Mouse (Mus musculus) embryonic facial prominence, embryonic 14.5 days (tissue): ENCODE measurements around the gene Ilf3. TPM values are rescaled to one million over a fixed set of nuclear protein-coding genes. Genes with fewer than 3 reads are reported as not detected.
"Not testable (repeated sequence)": the region's sequence is repeated elsewhere in the genome, so short reads cannot be mapped to it uniquely, and the experiment has no call there.

Source experiments
- ATAC-seq: fragments of 200-750 bp; cut with Nextera tagmentation; 2 replicates; pipeline ENCODE4 v1.8.0; 2017; ENCODE audit warnings: low read depth, moderate number of reproducible peaks, moderate TSS enrichment
- DNase-seq: peaks from one replicate; pipeline ENCODE4 v3.0.0-alpha.2; 2015; ENCODE audit warnings: low spot score
- H3K27ac ChIP-seq: fragments of 300-500 bp; sonication (generic); replicated peaks from 2 replicates; pipeline ENCODE4 v1.5.1; 2014; ENCODE audit warnings: low read depth, mild to moderate bottlenecking, low read length, moderate library complexity
- H3K27me3 ChIP-seq: fragments of 300-500 bp; sonication (generic); replicated peaks from 2 replicates; pipeline ENCODE4 v1.6.1; 2014; ENCODE audit warnings: low read length; ENCODE audit not compliant: control insufficient read depth, insufficient read depth
- H3K36me3 ChIP-seq: fragments of 300-500 bp; sonication (generic); 2 replicates; pipeline ENCODE4 v1.6.1; 2014; ENCODE audit warnings: low read length, mixed read lengths; ENCODE audit not compliant: control insufficient read depth, insufficient read depth
- H3K4me1 ChIP-seq: fragments of 300-500 bp; sonication (generic); 2 replicates; pipeline ENCODE4 v1.6.1; 2014; ENCODE audit warnings: antibody characterized with exemption, low read length; ENCODE audit not compliant: control insufficient read depth, insufficient read depth
- H3K4me2 ChIP-seq: fragments of 300-500 bp; sonication (generic); 2 replicates; pipeline ENCODE4 v1.6.1; 2014; ENCODE audit warnings: low read depth, mild to moderate bottlenecking, low read length, moderate library complexity, mixed read lengths
- H3K4me3 ChIP-seq: fragments of 300-500 bp; sonication (generic); 2 replicates; pipeline ENCODE4 v1.5.1; 2014; ENCODE audit warnings: low read depth, mild to moderate bottlenecking, low read length
- H3K9ac ChIP-seq: fragments of 300-500 bp; sonication (generic); 2 replicates; pipeline ENCODE4 v1.6.1; 2014; ENCODE audit warnings: low read depth, mild to moderate bottlenecking, low read length, moderate library complexity, mixed read lengths
- H3K9me3 ChIP-seq: fragments of 300-500 bp; sonication (generic); 2 replicates; pipeline ENCODE4 v1.6.1; 2016; ENCODE audit warnings: low read length; ENCODE audit not compliant: control insufficient read depth
- WGBS: fragments of 180-500 bp; shearing (Covaris S2); extraction: QIAGEN DNeasy Blood & Tissue Kit; methylation state at CpG from one replicate; pipeline ENCODE4 v1.1.7; 2014; 5-methylcytosine and 5-hydroxymethylcytosine counted together
- polyA plus RNA-seq: library from polyadenylated mRNA; unstranded; fragments of >200 nt; fragmentation: Nextera tagmentation; extraction: Ambion mirVana; gene quantifications from 2 replicates; pipeline ENCODE4 v1.2.1, GENCODE M21; 2014

The Ilf3 gene
- polyA plus RNA-seq, result 139 and 177 TPM in 2 replicates

- no peaks in the 10 kb centered on the region for H3K9me3 ChIP-seq
- H3K9ac ChIP-seq, result peak within 1 kb of the TSS; percentile 92
- H3K27ac ChIP-seq, result peak within 1 kb of the TSS; percentile 90
- H3K4me3 ChIP-seq, result peak within 1 kb of the TSS; percentile 57
- H3K4me1 ChIP-seq, result peaks cover 5% of the 10 kb centered on the region
- ATAC-seq (peak; percentile 91), DNase-seq (peak; percentile 100)
- under 1% methylated on average over 37 of the region's 66 CpGs for WGBS
- H3K27me3 ChIP-seq, result no peaks in the 10 kb centered on the region
- peaks cover 11% of the 10 kb centered on the region for H3K36me3 ChIP-seq
- H3K4me2 ChIP-seq, result peak within 1 kb of the TSS; percentile 68
These were observed at the start of gene Ilf3 for GRCm38 (mm10) chr9:21367357-21368111. Gene Ilf3, plus strand, starts transcription at chr9:21367871.

GRCm38 (mm10) chr9:21318792-21319191 is 48.9 kb upstream of the Ilf3 start:
- DNase-seq, result no peak
- Histone ChIP-seq H3K4me2 (no peak overlapping the region), H3K9me3 (no peaks in the 10 kb centered on the region), H3K27me3 (no peaks in the 10 kb centered on the region), H3K27ac (no peak overlapping the region), H3K36me3 (no peaks in the 10 kb centered on the region), H3K4me1 (peaks cover 11% of the 10 kb centered on the region; the same call in 1 of the 2 replicates), H3K4me3 (no peak overlapping the region), H3K9ac (no peak overlapping the region)
- WGBS, result 86% methylated on average over 6 of the region's 6 CpGs
- ATAC-seq, result no peak

- H3K4me3 ChIP-seq, result no peak overlapping the region
- no peak overlapping the region for H3K27ac ChIP-seq
- H3K9me3 ChIP-seq, result no peaks in the 10 kb centered on the region
- no peaks in the 10 kb centered on the region for H3K27me3 ChIP-seq
- 89% methylated on average over 4 of the region's 4 CpGs for WGBS
- DNase-seq (no peak), ATAC-seq (no peak)
- peaks cover 11% of the 10 kb centered on the region; the same call in 1 of the 2 replicates for H3K4me1 ChIP-seq
- H3K4me2 ChIP-seq, result no peak overlapping the region
- no peak overlapping the region for H3K9ac ChIP-seq
- H3K36me3 ChIP-seq, result 0 out of 2 replicates have a peak, but pooled peaks cover 4% of the 10 kb centered on the region
These were observed 48.2 kb upstream of the Ilf3 start for GRCm38 (mm10) chr9:21319503-21319902.

- Histone ChIP-seq H3K27ac (no peak overlapping the region), H3K4me3 (peak overlapping the region; percentile 74), H3K27me3 (no peaks in the 10 kb centered on the region), H3K4me2 (peak overlapping the region; percentile 93), H3K9ac (peak overlapping the region; percentile 48; the same call in 1 of the 2 replicates), H3K4me1 (peaks cover 11% of the 10 kb centered on the region; the same call in 1 of the 2 replicates), H3K9me3 (no peaks in the 10 kb centered on the region), H3K36me3 (0 out of 2 replicates have a peak, but pooled peaks cover 4% of the 10 kb centered on the region)
- 27% methylated on average over 4 of the region's 4 CpGs for WGBS
- DNase-seq (no peak), ATAC-seq (peak; percentile 58)
These were observed 47.4 kb upstream of the Ilf3 start for GRCm38 (mm10) chr9:21320280-21320618.

- Histone ChIP-seq H3K9me3 (no peaks in the 10 kb centered on the region), H3K4me3 (peak within 1 kb of the TSS; percentile 74), H3K36me3 (0 out of 2 replicates have a peak, but pooled peaks cover 4% of the 10 kb centered on the region), H3K4me2 (peak within 1 kb of the TSS; percentile 93), H3K27me3 (no peaks in the 10 kb centered on the region), H3K4me1 (0 out of 2 replicates have a peak, but pooled peaks cover 11% of the 10 kb centered on the region), H3K27ac (peak within 1 kb of the TSS; percentile 35), H3K9ac (peak within 1 kb of the TSS; percentile 82)
- 1% methylated on average over 41 of the region's 52 CpGs for WGBS
- DNase-seq (peak; percentile 90), ATAC-seq (peak; percentile 95)
These were observed 46.8 kb upstream of the Ilf3 start, which contains the start of gene Slc44a2 for GRCm38 (mm10) chr9:21320619-21321512. Gene Slc44a2, plus strand, starts transcription at chr9:21320698.

GRCm38 (mm10) chr9:21321513-21321835 is 46.2 kb upstream of the Ilf3 start:
- Histone ChIP-seq H3K27me3 (no peaks in the 10 kb centered on the region), H3K27ac (peak overlapping the region; percentile 35; the same call in 1 of the 2 replicates), H3K4me1 (0 out of 2 replicates have a peak, but pooled peaks cover 11% of the 10 kb centered on the region), H3K4me2 (peak overlapping the region; percentile 93), H3K36me3 (0 out of 2 replicates have a peak, but pooled peaks cover 4% of the 10 kb centered on the region), H3K9ac (peak overlapping the region; percentile 82), H3K4me3 (peak overlapping the region; percentile 74), H3K9me3 (no peaks in the 10 kb centered on the region)
- ATAC-seq (no peak), DNase-seq (no peak)
- 9% methylated on average over 6 of the region's 6 CpGs for WGBS

GRCm38 (mm10) chr9:21322211-21322916 is 45.3 kb upstream of the Ilf3 start:
- Histone ChIP-seq H3K9ac (peak overlapping the region; percentile 82; the same call in 1 of the 2 replicates), H3K27me3 (no peaks in the 10 kb centered on the region), H3K9me3 (no peaks in the 10 kb centered on the region), H3K36me3 (0 out of 2 replicates have a peak, but pooled peaks cover 4% of the 10 kb centered on the region), H3K27ac (no peak overlapping the region), H3K4me3 (peak overlapping the region; percentile 74), H3K4me1 (0 out of 2 replicates have a peak, but pooled peaks cover 11% of the 10 kb centered on the region), H3K4me2 (peak overlapping the region; percentile 93)
- ATAC-seq, result no peak
- DNase-seq, result no peak
- WGBS, result 78% methylated on average over 19 of the region's 19 CpGs

GRCm38 (mm10) chr9:21322917-21323297 is 44.8 kb upstream of the Ilf3 start:
- DNase-seq, H3K9me3 ChIP-seq, H3K9ac ChIP-seq, H3K27ac ChIP-seq, ATAC-seq, H3K4me3 ChIP-seq, H3K27me3 ChIP-seq, H3K36me3 ChIP-seq: not testable (repeated sequence)
- Histone ChIP-seq H3K4me1 (0 out of 2 replicates have a peak, but pooled peaks cover 11% of the 10 kb centered on the region), H3K4me2 (peak overlapping the region; percentile 93; the same call in 1 of the 2 replicates)
- WGBS, result 92% methylated on average over 8 of the region's 8 CpGs
